Mouse (Mus musculus) lung, postnatal 0 days (tissue): Measurements from ENCODE around the gene Tpd52l1. TPM values are rescaled to one million over a fixed set of nuclear protein-coding genes. Genes with fewer than 3 reads are reported as not detected.

ENCODE experiments used
- ATAC-seq: fragments of 200-750 bp; cut with Nextera tagmentation; 2 replicates; pipeline ENCODE4 v1.8.0; 2017; ENCODE audit warnings: moderate library complexity
- DNase-seq: peaks from one replicate; pipeline ENCODE4 v3.0.0-alpha.2; 2016; ENCODE audit warnings: low spot score
- H3K27ac ChIP-seq: fragments of 300-500 bp; sonication (generic); 2 replicates; pipeline ENCODE4 v1.5.1; 2014; ENCODE audit warnings: antibody characterized with exemption, mild to moderate bottlenecking, low read length, mixed read lengths
- H3K27me3 ChIP-seq: fragments of 300-500 bp; sonication (generic); replicated peaks from 2 replicates; pipeline ENCODE4 v1.6.1; 2014; ENCODE audit warnings: low read length, mixed read lengths; ENCODE audit not compliant: insufficient read depth
- H3K36me3 ChIP-seq: fragments of 300-500 bp; sonication (generic); 2 replicates; pipeline ENCODE4 v1.6.1; 2014; ENCODE audit warnings: low read length, mixed read lengths; ENCODE audit not compliant: insufficient read depth
- H3K4me1 ChIP-seq: fragments of 300-500 bp; sonication (generic); 2 replicates; pipeline ENCODE4 v1.6.1; 2014; ENCODE audit warnings: antibody characterized with exemption, low read depth, low read length, mixed read lengths; ENCODE audit not compliant: insufficient read depth
- H3K4me2 ChIP-seq: fragments of 300-500 bp; sonication (generic); replicated peaks from 2 replicates; pipeline ENCODE4 v1.6.1; 2014; ENCODE audit warnings: low read depth, mild to moderate bottlenecking, low read length, moderate library complexity, mixed read lengths
- H3K4me3 ChIP-seq: fragments of 300-500 bp; sonication (generic); 2 replicates; pipeline ENCODE4 v1.5.1; 2014; ENCODE audit warnings: low read depth, low read length
- H3K9ac ChIP-seq: fragments of 300-500 bp; sonication (generic); replicated peaks from 2 replicates; pipeline ENCODE4 v1.6.1; 2014; ENCODE audit warnings: low read depth, mild to moderate bottlenecking
- H3K9me3 ChIP-seq: fragments of 300-500 bp; sonication (generic); 2 replicates; pipeline ENCODE4 v1.6.1; 2016; ENCODE audit warnings: low read length, mixed read lengths
- CTCF ChIP-seq: IDR thresholded peaks from 2 replicates; pipeline ENCODE4 v1.5.1; 2016; ENCODE audit warnings: antibody characterized with exemption, mild to moderate bottlenecking
- EP300 ChIP-seq: IDR thresholded peaks from 2 replicates; pipeline ENCODE4 v1.6.1; 2016; ENCODE audit warnings: antibody characterized with exemption, mild to moderate bottlenecking, control low read depth
- WGBS: fragments of 180-500 bp; shearing (Covaris S2); extraction: QIAGEN DNeasy Blood & Tissue Kit; methylation state at CpG from one replicate; pipeline ENCODE4 v1.1.7; 2014; 5-methylcytosine and 5-hydroxymethylcytosine counted together
- polyA plus RNA-seq: library from polyadenylated mRNA; unstranded; fragments of >200 nt; fragmentation: Nextera tagmentation; extraction: Ambion mirVana; gene quantifications from 2 replicates; pipeline ENCODE4 v1.2.1, GENCODE M21; 2015

Tpd52l1 gene
- polyA plus RNA-seq, 1 experiment from 2014 or later, result 7.7 TPM

DNA sequence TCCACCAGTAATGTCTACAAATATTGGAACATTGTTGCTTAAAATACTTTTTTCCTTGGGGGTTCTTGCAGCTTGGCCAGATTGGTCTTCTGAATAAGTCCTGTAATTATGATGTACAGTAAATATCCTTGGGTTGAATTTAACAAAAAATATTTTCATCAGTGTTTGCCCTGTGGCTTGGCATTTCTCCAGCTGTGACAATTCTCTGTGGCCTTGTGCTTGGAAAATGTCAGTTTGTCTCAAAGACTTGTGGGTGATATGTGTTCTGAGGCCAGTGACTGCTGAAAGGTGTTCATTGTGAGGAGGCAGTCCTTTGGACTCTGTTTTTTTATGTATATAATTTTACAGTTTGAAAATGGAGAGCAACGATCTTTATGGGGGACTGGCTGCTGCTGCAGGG, 116.3 kb downstream of the Tpd52l1 start:
- ATAC-seq, result no peak
- TF ChIP-seq EP300 (no peak), CTCF (no peak)
- no peaks in the 10 kb centered on the region for H3K4me1 ChIP-seq
- no peaks in the 10 kb centered on the region for H3K9me3 ChIP-seq
- no peak overlapping the region for H3K9ac ChIP-seq
- no peak overlapping the region for H3K4me2 ChIP-seq
- 65% methylated on average over 1 of the region's 1 CpGs for WGBS
- no peaks in the 10 kb centered on the region for H3K27me3 ChIP-seq
- H3K27ac ChIP-seq, result no peak overlapping the region
- no peak for DNase-seq
- 0 out of 2 replicates have a peak, but pooled peaks cover 3% of the 10 kb centered on the region for H3K36me3 ChIP-seq
- no peak overlapping the region for H3K4me3 ChIP-seq

DNA sequence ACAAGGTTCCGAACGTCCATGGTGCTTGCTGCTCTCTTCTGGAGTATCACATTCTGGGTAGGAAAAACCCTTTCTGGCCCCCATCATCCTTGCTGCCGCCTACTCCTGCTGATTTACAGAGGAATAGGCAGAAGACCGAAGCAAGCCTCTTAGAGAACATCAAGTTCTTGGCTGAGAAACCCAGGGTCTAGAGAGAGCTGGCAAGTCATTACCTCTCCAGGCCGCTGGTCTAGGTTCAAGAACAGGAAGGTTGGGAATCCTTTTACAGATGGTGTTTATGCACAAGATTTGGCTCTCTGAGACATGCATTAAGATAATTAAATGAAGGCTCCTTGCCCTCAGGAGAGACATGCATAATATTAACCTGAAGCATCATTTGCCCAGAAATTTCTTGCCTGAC, 127.3 kb downstream of the Tpd52l1 start:
- no peak for ATAC-seq
- Histone ChIP-seq H3K9ac (no peak overlapping the region), H3K4me1 (0 out of 2 replicates have a peak, but pooled peaks cover 4% of the 10 kb centered on the region), H3K4me3 (no peak overlapping the region), H3K4me2 (no peak overlapping the region), H3K9me3 (no peaks in the 10 kb centered on the region), H3K36me3 (no peaks in the 10 kb centered on the region), H3K27ac (no peak overlapping the region), H3K27me3 (no peaks in the 10 kb centered on the region)
- no peak for DNase-seq
- 91% methylated on average over 5 of the region's 5 CpGs for WGBS
- TF ChIP-seq EP300, result no peak
- no peak for TF ChIP-seq CTCF

DNA sequence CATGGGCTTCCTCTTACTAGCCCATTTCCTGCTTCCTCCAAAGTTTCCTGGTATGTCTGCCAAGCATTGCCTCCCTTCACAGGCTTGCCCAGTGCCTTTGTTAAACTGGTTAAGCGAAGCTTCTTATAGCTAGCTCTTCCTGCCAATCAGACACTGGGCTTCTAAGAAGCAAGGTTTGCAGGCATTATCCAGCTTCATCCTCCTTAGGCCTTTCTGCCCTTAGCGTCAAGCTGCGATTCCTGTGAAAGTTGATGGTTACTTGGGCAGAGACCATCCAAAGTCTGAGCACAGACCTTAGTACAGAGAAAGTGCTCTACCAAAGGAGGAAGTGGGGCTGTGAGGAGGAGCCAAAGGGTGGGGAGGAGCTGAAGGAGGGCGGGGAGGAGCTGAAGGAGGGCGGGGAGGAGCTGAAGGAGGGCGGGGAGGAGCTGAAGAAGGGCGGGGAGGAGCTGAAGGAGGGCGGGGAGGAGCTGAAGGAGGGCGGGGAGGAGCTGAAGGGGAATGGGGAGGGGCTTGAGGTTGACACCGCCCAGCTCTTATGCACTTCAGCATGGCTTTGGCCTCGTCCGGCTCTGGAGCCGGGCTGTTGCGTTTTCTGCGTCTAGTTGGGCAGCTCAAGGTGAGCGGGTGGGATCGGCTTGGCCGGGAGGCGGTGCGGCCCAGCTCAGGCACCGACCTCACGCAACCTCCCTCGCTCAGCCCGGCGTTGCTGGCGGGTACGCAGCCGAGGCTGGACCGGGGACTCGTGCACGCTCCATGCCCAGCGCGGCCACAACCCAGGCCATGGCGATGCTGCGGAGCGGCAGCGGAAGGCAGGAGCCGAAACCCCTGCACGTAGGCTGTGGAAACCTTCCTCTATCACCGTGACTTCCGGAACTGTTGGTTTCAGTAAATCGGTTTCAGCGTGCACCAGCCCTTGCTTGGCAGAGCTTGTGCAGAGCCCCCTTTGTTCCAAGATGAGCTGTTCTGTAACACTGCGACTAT, 132.6 kb downstream of the Tpd52l1 start, which contains the start of gene Hddc2:
TSS of gene Hddc2 (plus strand) at position 519 of the 984 bp plus-strand sequence.
- Histone ChIP-seq H3K9ac (peak within 1 kb of the TSS; percentile 54), H3K27ac (peak within 1 kb of the TSS; percentile 76), H3K4me1 (0 out of 2 replicates have a peak, but pooled peaks cover 4% of the 10 kb centered on the region), H3K4me3 (peak within 1 kb of the TSS; percentile 50), H3K4me2 (peak within 1 kb of the TSS; percentile 51), H3K27me3 (no peaks in the 10 kb centered on the region), H3K36me3 (no peaks in the 10 kb centered on the region), H3K9me3 (no peaks in the 10 kb centered on the region)
- 2% methylated on average over 40 of the region's 44 CpGs for WGBS
- DNase-seq, result peak; percentile 95
- TF ChIP-seq CTCF (no peak), EP300 (no peak)
- peak; percentile 96 for ATAC-seq

DNA sequence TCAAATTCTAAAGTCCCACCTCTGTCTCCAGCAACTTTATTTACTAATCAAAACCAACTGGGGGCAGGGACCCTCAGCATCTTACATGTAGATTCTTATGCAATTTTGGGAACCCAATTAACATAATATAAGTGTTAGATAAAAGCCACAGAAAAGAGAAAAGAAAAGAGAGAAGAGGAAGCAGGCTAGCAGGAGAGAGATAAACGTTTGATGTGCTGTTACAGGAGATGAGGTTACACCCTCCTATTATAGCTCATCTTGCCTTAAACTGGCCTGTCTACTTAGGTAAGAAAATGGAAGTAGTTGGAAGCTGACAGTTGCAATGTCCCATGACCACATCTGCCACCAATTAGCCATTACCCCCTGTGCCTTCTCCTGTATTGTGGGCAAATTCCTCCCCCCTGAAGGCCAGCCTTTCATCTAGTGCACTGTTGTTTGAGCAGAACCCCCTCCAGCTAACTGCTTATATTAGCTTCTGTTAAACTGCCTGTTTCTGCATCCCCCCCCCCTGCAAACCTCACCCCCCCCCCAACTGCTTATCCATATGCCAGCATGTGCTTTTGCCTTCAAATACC, 138.6 kb downstream of the Tpd52l1 start:
- no peak overlapping the region for H3K4me2 ChIP-seq
- no peaks in the 10 kb centered on the region for H3K4me1 ChIP-seq
- ATAC-seq, result no peak
- H3K9me3 ChIP-seq, result no peaks in the 10 kb centered on the region
- H3K27me3 ChIP-seq, result no peaks in the 10 kb centered on the region
- no peak overlapping the region for H3K9ac ChIP-seq
- no peaks in the 10 kb centered on the region for H3K36me3 ChIP-seq
- H3K4me3 ChIP-seq, result no peak overlapping the region
- WGBS, result 26% methylated on average over 1 of the region's 1 CpGs
- no peak for DNase-seq
- no peak overlapping the region for H3K27ac ChIP-seq
- TF ChIP-seq CTCF (no peak), EP300 (no peak)

DNA sequence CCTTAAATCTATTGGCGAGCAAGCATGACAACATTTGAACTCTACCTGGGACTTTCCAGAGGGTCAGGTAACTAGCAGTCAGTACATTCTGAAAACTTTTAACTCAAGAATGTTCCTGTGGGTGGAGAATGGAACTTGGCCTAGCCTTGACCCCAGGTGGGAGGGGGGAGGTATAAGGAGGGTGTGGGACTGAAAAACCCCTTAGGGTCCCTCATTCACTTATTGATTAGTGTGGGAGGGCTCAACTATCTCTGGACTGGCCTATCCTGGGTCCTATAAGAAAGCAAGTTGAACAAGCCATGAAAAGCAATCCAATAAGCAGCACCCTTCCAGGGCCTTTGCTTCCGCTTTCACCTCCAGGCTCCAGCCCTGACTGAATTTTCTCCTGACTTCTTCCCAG, 142.3 kb downstream of the Tpd52l1 start:
- H3K4me1 ChIP-seq, result no peaks in the 10 kb centered on the region
- H3K4me2 ChIP-seq, result no peak overlapping the region
- WGBS, result 89% methylated on average over 2 of the region's 2 CpGs
- no peak overlapping the region for H3K4me3 ChIP-seq
- no peaks in the 10 kb centered on the region for H3K36me3 ChIP-seq
- TF ChIP-seq CTCF (no peak), EP300 (no peak)
- DNase-seq (no peak), ATAC-seq (no peak)
- H3K27me3 ChIP-seq, result no peaks in the 10 kb centered on the region
- no peak overlapping the region for H3K9ac ChIP-seq
- no peak overlapping the region for H3K27ac ChIP-seq
- H3K9me3 ChIP-seq, result no peaks in the 10 kb centered on the region

DNA sequence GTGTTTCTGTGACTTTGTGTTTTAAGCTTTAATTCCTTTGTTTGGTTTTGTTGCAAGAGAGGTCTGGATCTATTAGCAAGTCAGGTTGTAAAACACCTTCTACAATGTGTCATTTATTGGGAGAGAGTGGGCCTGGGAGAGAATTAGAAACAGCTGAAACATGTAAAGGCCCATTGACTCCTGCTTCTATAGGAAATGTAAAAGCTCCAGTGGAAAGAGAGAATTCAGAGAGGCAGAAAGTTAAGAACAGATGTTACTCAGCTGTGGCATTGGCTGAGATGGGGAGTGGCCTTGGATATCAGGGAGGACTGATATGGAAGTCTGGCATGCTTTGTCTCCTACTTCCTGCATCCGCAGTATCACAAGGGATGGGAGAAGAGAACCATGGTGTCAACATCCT, 145.5 kb downstream of the Tpd52l1 start:
- no peak overlapping the region for H3K4me2 ChIP-seq
- H3K27ac ChIP-seq, result no peak overlapping the region
- no peak overlapping the region for H3K9ac ChIP-seq
- no peak for ATAC-seq
- H3K36me3 ChIP-seq, result no peaks in the 10 kb centered on the region
- TF ChIP-seq CTCF (no peak), EP300 (no peak)
- H3K4me1 ChIP-seq, result no peaks in the 10 kb centered on the region
- no peak for DNase-seq
- WGBS, result 58% methylated on average over 1 of the region's 1 CpGs
- no peaks in the 10 kb centered on the region for H3K27me3 ChIP-seq
- no peaks in the 10 kb centered on the region for H3K9me3 ChIP-seq
- no peak overlapping the region for H3K4me3 ChIP-seq
